Mouse (Mus musculus) hematopoietic stem cell, adult 5-6 weeks (primary cell): ENCODE data around the gene Scai. TPM values are rescaled to one million over a fixed set of nuclear protein-coding genes. Genes with fewer than 3 reads are reported as not detected.
A peak's percentile ranks its signal among the peaks of the same experiment; 100 is the strongest.
"Not testable (repeated sequence)": the region's sequence is repeated elsewhere in the genome, so short reads cannot be mapped to it uniquely, and the experiment has no call there.

ENCODE experiments used
- ATAC-seq, 2 experiments: fragments of 125-278 bp in 1 of 2; replicated peaks in 1 of 2; 2 replicates each; pipeline ENCODE4 v1.8.0; 2016 to 2017; ENCODE audit warnings: inconsistent platforms in 2 of 2, mild to moderate bottlenecking in 2 of 2, moderate number of reproducible peaks in 2 of 2, low read depth in 1 of 2, moderate TSS enrichment in 1 of 2; ENCODE audit not compliant: low FRiP score in 2 of 2, poor library complexity in 2 of 2, severe bottlenecking in 2 of 2, insufficient read depth in 1 of 2, low TSS enrichment in 1 of 2
- total RNA-seq: library from RNA; stranded (forward); fragments of 172-1452, 232-1000 nt; gene quantifications from 2 replicates; pipeline ENCODE4 v1.2.3, GENCODE M21; 2017

The Scai gene
- total RNA-seq, 1 experiment from 2014 or later: 17.8 TPM

DNA sequence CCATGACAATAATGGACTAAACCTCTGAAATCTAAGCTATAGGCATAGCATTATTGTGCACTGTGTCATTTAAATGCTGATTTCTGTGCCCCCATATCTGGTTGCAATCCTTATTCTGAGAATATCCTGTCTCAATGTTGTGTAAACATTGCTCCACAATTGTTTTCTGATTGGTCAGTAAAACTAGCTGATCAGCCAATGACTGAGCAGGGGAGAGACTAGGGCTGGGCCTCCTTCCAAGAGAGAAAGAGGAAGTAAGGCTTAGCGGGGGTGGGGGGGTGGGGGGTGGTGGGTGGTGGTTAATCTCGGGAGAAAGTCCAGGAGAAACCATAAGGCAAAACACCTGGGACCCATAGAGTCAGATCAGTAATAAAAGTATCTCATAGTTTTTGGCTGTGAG lies 42.5 kb downstream of the Scai start:
- peak; percentile 69 to 80; a peak in 3 of 4 replicates for ATAC-seq

DNA sequence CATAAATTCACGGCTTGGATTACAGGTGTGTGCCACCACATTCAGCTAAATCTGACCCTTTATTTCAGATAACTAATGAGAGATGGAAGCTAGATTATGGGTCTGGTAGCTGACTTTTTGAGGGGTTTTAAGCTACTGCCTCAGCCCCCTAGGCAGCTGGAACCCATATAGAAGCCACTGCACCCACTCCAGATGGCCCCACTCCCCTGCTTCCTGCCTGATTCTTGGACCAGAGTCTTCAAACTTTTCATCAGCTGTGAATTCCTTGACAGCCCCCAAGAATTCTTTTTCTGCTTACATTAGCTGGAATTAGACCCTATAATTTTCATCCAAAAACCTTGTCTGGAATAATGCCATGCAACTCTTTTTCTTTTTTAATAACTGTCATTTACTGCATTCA lies 44.1 kb downstream of the Scai start:
- no peak for ATAC-seq

DNA sequence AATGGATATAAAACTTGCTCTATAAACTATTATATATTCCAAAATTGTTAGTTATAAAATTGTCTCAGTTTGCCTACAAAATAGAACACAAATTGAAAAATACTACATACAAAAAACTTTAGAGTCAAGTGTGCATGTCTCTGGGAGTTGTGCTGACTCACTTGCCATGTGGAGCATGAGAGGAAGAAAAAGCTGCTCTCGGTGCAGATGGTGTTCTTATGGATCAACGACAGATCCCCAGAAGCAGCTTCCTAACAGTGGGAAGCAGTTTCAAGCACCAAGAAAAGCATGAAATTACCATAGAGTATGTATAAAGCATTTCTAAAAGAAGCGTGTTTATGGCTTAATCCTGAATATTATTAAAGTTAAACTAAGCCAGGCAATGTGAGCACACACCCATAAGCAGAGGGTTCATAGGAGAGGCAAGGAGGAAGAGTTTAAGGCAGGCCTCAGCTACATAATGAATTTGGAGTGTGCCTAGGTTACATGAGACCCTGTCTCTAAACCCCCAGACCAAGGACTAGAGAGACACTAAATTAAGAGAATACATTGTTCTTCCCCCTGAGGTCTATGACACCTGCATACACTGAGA lies 48.1 kb downstream of the Scai start:
- peak in 1 of 2 experiments; percentile 67; a peak in 2 of 4 replicates for ATAC-seq

DNA sequence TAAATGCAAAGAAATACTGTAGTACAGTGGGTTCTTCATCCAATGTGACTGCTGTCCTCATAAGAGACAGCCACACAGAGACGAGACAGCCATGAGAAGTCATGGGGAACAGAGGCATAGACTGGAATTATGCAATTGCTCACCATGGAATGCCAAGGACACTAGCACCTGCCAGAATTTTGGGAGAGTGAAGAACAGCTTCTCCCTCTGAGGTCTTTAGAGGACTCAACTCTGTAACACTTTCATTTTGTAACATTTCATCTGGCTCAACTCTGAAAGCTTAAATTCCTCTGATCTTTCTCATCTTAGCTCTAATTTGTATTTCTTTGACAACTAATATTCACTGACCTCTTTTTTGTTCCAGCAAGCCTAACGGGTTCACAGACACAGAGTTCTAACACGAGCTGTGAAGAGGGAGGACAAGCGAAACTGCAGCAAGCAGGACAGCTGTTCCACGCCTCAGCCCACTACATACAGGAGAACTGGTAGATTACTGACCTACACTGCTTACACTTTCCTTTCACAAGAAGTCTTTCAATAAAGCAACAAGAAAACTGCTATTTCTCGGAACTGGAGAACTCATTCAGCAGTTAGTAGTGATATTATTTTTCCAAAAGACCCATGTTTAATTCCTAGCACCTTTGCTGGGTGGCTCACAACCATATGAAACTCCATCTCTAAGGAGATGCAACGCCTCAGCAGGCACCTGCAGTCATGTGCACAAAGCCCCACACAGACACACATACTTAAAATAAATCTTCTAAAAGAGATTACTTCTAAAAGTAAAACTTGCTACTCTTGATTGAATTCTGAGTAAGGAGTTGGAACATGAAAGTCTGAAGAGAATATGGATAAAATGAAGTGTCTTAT lies 49.7 kb downstream of the Scai start:
- 0 out of 4 replicates have a peak, but pooled peaks of 1 of the 2 experiments have one; percentile 27 for ATAC-seq

DNA sequence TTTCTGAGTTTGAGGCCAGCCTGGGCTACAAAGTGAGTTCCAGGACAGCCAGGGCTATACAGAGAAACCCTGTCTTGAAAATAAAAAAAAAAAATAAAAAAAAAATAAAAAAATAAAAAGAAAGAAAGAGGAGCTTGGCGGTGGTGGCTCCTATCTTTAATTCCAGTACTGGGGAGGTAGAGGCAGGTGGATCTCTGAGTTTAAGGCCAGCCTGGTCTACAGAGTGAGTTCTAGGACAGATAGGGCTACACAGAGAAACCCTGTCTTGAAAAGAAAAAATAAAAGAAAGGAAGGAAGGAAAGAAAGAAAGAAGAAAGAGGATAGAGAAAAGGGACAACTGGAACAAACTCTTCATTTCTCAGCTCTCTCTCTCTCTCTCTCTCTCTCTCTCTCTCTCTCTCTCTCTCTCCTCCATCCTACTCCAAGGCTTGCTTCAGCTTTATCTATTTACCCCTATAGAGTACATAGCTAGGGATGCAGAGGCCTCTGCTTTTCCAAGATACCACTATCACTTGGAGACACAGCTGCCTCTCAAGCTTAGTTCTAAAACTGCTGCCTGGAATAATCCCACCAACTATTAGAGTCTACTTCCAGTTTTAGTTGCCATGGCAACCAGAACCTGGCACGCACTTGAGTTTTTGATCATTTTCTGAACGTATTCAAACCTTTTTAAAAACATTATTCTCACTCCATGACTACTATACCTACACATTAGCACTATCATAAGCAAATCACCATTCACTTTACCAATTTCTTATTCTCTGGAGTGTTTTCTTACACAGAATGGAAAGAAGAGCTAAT lies 60.8 kb downstream of the Scai start:
- ATAC-seq: no peak

DNA sequence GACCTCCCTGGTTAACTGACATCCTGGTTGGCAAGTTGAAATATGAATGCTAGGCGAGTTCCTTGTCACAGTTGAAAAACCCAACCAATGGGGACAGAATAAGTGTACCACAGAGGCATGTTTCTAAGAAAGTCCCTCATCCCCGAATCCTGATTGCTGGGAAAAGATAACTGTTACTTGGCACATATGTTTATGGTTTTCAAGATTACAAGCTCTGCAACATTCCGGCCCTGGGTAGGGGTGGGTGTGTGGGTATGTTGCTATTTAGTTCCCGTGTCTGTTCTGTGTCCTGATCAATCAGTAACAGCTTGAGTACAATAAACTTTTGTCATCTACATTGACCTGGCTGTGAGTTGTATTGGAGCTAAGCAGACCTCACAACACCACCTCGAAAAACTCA lies 66.4 kb downstream of the Scai start:
- ATAC-seq: no peak

DNA sequence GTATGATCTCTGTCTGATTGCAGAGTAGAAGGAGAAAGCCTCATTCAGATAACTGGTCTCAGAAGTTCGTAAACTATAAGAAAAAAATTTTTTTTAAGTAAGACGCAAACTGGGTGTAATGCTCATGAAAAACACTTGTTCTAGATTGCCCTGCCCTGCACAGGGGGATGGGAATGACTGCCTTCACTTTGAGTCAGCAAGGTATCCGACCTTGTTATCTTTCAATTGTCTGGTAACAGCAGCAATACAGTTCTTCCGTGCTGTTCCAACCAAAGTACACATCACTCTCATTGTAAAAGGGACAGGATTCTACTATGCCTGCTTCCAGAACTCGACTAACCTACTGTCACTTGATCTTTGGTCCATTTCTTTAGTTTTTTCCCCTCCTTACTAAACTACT lies 69.4 kb downstream of the Scai start:
- ATAC-seq: no peak

DNA sequence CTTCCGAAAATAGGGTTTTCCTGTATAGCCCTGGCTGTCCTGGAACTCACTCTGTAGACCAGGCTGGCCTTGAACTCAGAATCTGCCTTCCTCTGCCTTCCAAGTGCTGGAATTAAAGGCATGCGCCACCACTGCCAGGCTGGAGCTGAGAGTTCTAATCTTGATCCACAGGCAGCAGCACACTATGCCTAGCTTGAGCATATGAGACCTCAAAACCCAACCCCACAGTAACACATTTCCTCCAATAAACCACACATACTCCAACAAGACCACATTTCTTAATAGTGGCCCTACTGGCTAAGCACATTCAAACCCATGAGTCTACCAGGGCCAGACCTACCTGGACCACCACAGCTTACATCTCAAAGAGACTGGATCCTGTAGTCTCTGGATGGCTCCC lies 74.0 kb downstream of the Scai start:
- ATAC-seq: no peak

DNA sequence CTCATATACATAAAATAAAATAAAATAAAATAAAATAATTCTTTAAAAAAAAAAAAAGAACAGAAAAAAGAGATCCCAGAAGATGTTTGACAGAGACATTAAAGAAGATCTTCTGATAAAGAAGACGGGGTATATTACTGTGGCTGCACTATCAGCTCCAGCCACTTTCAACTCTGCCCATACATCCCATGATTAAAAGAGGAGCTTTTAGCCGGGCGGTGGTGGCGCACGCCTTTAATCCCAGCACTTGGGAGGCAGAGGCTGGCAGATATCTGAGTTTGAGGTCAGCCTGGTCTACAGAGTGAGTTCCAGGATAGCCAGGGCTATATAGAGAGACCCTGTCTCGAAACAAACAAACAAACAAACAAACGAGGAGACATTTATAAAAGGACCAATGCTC lies 76.4 kb downstream of the Scai start:
- no peak for ATAC-seq

DNA sequence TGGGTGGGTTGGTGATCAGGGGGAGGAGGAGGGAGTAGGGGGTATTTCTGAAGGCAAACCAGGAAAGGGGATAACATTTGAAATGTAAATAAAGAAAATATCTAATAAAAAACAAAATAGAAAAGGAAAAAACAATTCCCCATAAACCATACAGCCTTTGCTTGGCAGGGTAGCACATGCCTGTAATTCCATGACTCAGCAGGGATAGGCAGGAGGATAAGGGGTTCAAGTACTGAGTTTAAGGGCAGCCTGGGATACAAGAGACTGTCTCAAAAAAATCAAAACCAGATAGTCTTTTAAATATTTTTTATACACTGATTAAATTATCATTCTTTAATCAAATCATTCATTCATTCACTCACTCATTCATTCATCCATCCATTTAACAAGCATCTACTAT lies 80.0 kb downstream of the Scai start:
- ATAC-seq: no peak

DNA sequence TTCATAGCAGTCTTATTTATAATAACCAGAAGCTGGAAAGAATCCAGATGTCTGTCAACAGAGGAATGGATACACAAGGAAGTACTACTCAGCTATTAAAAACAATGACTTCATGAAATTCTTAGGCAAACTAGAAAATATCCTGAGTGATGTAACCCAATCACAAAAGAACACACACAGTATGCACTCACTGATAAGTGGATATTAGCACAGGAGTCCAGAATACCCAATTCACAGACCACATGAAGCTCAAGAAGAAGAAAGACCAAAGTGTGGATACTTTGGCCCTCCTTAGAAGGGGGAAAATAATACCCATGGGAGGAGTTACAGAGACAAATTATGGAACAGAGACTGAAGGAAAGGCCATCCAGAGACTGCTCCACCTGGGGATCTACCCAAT lies 80.8 kb downstream of the Scai start:
- ATAC-seq: not testable (repeated sequence)

DNA sequence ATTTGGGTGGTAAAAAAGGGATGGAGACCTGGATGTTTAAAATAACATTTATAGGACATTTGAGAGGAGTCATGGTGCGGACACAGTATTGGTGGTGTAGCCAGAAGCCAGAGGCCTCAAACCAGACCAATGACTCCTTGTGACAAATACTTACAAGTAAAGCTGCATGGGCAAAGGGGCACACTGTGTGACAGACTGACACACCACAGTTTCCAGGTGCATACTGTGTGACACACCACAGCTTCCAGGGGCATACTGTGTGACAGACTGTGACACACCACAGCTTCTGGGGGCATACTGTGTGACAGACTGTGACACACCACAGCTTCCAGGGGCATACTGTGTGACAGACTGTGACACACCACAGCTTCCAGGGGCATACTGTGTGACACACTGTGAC lies 90.6 kb downstream of the Scai start:
- not testable (repeated sequence) for ATAC-seq

DNA sequence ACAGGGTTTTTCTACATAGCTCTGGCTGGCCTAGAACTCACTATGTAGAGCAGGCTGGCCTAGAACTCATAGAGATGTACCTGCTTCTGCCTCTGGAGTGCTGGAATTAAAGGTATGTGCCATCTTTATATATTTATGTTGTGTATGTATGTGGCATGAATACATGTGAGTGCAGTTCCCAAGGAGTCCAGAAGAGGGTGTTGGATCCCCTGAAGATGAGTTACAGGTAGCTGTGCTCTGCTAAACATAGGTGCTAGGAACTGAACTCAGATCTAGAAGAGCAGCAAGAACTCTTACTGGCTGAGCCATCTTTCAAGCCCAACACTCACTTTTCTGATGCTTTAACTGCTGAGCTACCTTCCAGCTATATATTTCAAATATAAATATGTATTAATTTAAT lies 92.5 kb downstream of the Scai start:
- ATAC-seq: no peak

DNA sequence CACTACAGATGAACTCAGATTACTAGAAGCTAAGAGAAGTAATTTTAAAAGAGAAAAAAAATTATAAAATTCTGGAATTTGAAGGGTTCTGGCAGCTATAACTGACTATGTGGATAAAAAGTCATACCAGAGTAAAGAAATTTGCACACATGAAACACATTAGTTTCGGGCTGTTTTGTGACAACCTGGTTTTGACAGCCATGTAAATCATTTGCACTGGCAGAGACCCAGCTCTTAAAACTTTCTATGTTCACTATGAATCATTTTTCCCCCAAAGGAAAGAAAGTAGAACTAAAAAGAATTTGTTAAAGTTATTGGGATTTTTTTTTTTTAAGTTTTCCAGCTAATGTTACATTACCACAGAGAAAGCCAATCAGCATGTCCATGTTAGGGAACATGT lies 98.6 kb downstream of the Scai start:
- ATAC-seq: no peak

DNA sequence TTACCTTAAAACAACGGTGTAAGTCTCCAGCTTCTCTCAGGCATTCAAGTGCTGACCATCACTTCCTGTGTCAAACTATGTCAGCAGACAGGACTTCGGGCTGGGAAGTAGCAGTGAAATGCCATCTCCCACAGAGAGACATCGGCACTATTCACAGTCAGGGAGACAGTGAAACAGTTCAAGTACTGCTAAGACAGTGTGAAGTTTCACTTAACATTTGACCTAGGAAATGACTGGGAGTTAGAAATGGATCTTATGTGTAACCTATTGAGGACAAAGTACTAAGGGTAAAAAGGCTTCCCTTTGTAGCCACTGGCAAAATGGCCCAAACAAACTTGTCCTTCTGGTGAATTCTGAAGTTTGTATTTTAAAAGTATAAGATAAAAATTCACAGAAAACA lies 107.8 kb downstream of the Scai start:
- ATAC-seq: no peak

DNA sequence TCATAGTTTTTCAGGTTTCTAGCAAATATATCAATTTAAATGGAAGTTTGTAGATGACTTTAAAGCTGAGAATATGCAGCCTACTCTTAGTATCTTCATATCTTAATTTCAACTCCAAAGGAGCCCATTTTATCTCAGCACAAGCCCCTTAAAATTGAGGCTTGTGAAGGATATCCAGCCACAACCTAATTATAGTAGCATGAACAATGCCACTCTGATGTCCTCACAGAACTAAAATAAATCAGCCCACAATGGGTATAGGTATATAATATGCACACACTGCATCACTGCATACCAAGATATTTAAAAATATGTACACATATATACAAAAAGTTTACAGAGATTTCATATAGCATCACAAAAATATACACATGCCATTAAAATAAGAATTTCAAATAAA lies 119.9 kb downstream of the Scai start:
- ATAC-seq: no peak

DNA sequence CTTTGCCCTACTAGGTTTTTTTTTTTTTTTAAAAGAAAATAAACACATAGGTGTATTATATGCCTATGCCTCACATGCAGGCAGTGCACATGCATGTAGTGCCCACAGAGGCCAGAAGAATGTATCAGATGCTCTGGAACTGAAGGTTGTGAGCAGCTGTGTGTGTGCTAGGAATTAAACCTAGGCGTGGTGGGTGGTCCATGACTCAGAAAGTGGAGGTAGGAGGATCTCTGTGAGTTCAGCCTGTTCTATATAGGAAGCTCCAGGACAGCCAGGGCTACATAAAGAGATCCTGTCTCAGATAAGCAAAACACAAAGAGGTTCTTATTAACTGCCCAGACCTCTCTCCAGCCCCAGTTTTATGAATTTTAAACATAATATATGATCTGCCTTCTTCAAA lies 121.4 kb downstream of the Scai start:
- ATAC-seq: no peak

DNA sequence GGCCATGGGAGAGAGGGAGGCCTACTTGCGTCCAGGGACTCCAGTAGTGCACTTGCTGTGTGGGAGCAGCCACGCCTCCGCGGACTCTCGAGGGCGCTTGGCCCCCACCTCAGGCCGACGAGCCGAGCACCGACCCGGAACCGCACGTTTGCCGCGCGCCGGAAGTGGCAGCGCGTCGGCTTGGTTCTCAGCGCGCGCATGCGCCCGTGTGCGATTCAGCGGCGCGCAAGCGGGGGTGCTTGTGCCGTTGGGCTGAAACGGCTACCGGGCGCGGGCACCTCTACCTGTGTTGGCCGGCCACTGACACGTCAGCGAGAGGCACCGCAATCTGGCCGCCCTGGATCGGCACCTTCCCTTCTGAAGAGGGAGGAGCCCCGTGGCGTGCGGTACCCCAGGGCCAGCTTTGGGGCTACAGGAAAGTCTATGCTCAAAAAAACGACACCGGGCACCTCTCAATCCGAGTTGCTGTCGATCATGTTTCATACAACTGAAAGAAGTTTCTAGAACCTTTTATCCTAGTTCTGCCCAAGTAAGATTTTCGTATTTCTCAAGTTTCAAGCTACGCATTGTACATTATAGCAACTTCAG lies 125.0 kb downstream of the Scai start, which contains the start of gene Golga1:
Gene Golga1 (minus strand): TSS at position 142 of the 588 bp plus-strand sequence.
- peak; percentile 96 for ATAC-seq
